Mouse (Mus musculus) embryonic facial prominence, embryonic 10.5 days (tissue): Measurements from ENCODE around the gene Tufm. TPM values are rescaled to one million over a fixed set of nuclear protein-coding genes. Genes with fewer than 3 reads are reported as not detected.

Experiments used
- DNase-seq: peaks from one replicate; pipeline ENCODE4 v3.0.0-alpha.2; 2017; ENCODE audit warnings: low spot score
- H3K27ac ChIP-seq: fragments of 300-500 bp; sonication (generic); replicated peaks from 2 replicates; pipeline ENCODE4 v1.5.1; 2016; ENCODE audit warnings: mild to moderate bottlenecking
- H3K27me3 ChIP-seq: fragments of 300-500 bp; sonication (generic); replicated peaks from 2 replicates; pipeline ENCODE4 v1.6.1; 2016; ENCODE audit warnings: low read depth, mild to moderate bottlenecking; ENCODE audit not compliant: poor library complexity, severe bottlenecking
- H3K36me3 ChIP-seq: fragments of 300-500 bp; sonication (generic); replicated peaks from 2 replicates; pipeline ENCODE4 v1.6.1; 2016; ENCODE audit warnings: mild to moderate bottlenecking, moderate library complexity
- H3K4me1 ChIP-seq: fragments of 300-500 bp; sonication (generic); 2 replicates; pipeline ENCODE4 v1.6.1; 2016
- H3K4me3 ChIP-seq: fragments of 300-500 bp; sonication (generic); 2 replicates; pipeline ENCODE4 v1.5.1; 2016; ENCODE audit warnings: mild to moderate bottlenecking, moderate library complexity
- H3K9me3 ChIP-seq: fragments of 300-500 bp; sonication (generic); 2 replicates; pipeline ENCODE4 v1.6.1; 2016; ENCODE audit warnings: mild to moderate bottlenecking
- WGBS: fragments of 180-500 bp; shearing (Covaris S2); methylation state at CpG from one replicate; pipeline ENCODE4 v1.1.7; 2016; 5-methylcytosine and 5-hydroxymethylcytosine counted together
- polyA plus RNA-seq: library from polyadenylated mRNA; unstranded; fragments of >200 nt; fragmentation: Nextera tagmentation; extraction: Ambion mirVana; gene quantifications from 2 replicates; pipeline ENCODE4 v1.2.1, GENCODE M21; 2016

The Tufm gene
- polyA plus RNA-seq = 169 and 185 TPM in 2 replicates

- Histone ChIP-seq H3K4me3 (peak within 1 kb of the TSS; percentile 81), H3K27me3 (no peaks in the 10 kb centered on the region), H3K36me3 (peaks cover 38% of the 10 kb centered on the region), H3K4me1 (peaks cover 21% of the 10 kb centered on the region), H3K9me3 (no peaks in the 10 kb centered on the region), H3K27ac (peak within 1 kb of the TSS; percentile 82)
- peak; percentile 98 for DNase-seq
- WGBS = under 1% methylated on average over 32 of the region's 32 CpGs
Measured at GRCm38 (mm10) chr7:126487052-126487483, at the start of gene Tufm. Gene Tufm (plus strand): TSS chr7:126487361.

- WGBS = 86% methylated on average over 9 of the region's 9 CpGs
- H3K4me1 ChIP-seq = no peaks in the 10 kb centered on the region
- H3K27ac ChIP-seq = no peak overlapping the region
- H3K4me3 ChIP-seq = no peak overlapping the region
- DNase-seq = no peak
- no peaks in the 10 kb centered on the region for H3K9me3 ChIP-seq
- H3K27me3 ChIP-seq = no peaks in the 10 kb centered on the region
- peaks cover 58% of the 10 kb centered on the region for H3K36me3 ChIP-seq
Measured at GRCm38 (mm10) chr7:126440134-126440533, 47.0 kb upstream of the Tufm start.

GRCm38 (mm10) chr7:126443997-126444396, 43.2 kb upstream of the Tufm start:
- Histone ChIP-seq H3K9me3 (no peaks in the 10 kb centered on the region), H3K27ac (no peak overlapping the region), H3K4me3 (no peak overlapping the region), H3K4me1 (no peaks in the 10 kb centered on the region), H3K27me3 (no peaks in the 10 kb centered on the region), H3K36me3 (peaks cover 81% of the 10 kb centered on the region)
- DNase-seq = no peak
- 93% methylated on average over 10 of the region's 10 CpGs for WGBS

- DNase-seq = no peak
- Histone ChIP-seq H3K4me1 (no peaks in the 10 kb centered on the region), H3K4me3 (no peak overlapping the region), H3K27ac (no peak overlapping the region), H3K27me3 (no peaks in the 10 kb centered on the region), H3K36me3 (peaks cover 81% of the 10 kb centered on the region), H3K9me3 (no peaks in the 10 kb centered on the region)
- WGBS = 89% methylated on average over 9 of the region's 9 CpGs
Measured at GRCm38 (mm10) chr7:126444536-126444935, 42.6 kb upstream of the Tufm start.

- Histone ChIP-seq H3K36me3 (peaks cover 74% of the 10 kb centered on the region), H3K9me3 (no peaks in the 10 kb centered on the region), H3K27ac (no peak overlapping the region), H3K4me1 (no peaks in the 10 kb centered on the region), H3K4me3 (no peak overlapping the region), H3K27me3 (no peaks in the 10 kb centered on the region)
- no peak for DNase-seq
- WGBS = 94% methylated on average over 15 of the region's 15 CpGs
Measured at GRCm38 (mm10) chr7:126445104-126445815, 41.9 kb upstream of the Tufm start.

- H3K4me3 ChIP-seq = no peak overlapping the region
- WGBS = 93% methylated on average over 21 of the region's 21 CpGs
- no peak overlapping the region for H3K27ac ChIP-seq
- H3K4me1 ChIP-seq = no peaks in the 10 kb centered on the region
- no peaks in the 10 kb centered on the region for H3K9me3 ChIP-seq
- no peaks in the 10 kb centered on the region for H3K27me3 ChIP-seq
- DNase-seq = no peak
- peaks cover 71% of the 10 kb centered on the region for H3K36me3 ChIP-seq
Measured at GRCm38 (mm10) chr7:126446217-126446616, 40.9 kb upstream of the Tufm start.

- Histone ChIP-seq H3K27me3 (no peaks in the 10 kb centered on the region), H3K9me3 (no peaks in the 10 kb centered on the region), H3K27ac (no peak overlapping the region), H3K4me1 (no peaks in the 10 kb centered on the region), H3K36me3 (peaks cover 52% of the 10 kb centered on the region), H3K4me3 (no peak overlapping the region)
- WGBS = 93% methylated on average over 19 of the region's 19 CpGs
- no peak for DNase-seq
Measured at GRCm38 (mm10) chr7:126448481-126448880, 38.7 kb upstream of the Tufm start.

- peaks cover 39% of the 10 kb centered on the region for H3K36me3 ChIP-seq
- no peaks in the 10 kb centered on the region for H3K4me1 ChIP-seq
- H3K9me3 ChIP-seq = no peaks in the 10 kb centered on the region
- H3K27ac ChIP-seq = no peak overlapping the region
- WGBS = 92% methylated on average over 18 of the region's 18 CpGs
- no peak for DNase-seq
- no peaks in the 10 kb centered on the region for H3K27me3 ChIP-seq
- H3K4me3 ChIP-seq = no peak overlapping the region
Measured at GRCm38 (mm10) chr7:126449991-126450390, 37.2 kb upstream of the Tufm start.

GRCm38 (mm10) chr7:126450641-126451040, 36.5 kb upstream of the Tufm start:
- 91% methylated on average over 6 of the region's 6 CpGs for WGBS

GRCm38 (mm10) chr7:126452244-126452643, 34.9 kb upstream of the Tufm start:
- DNase-seq = no peak
- H3K4me1 ChIP-seq = no peaks in the 10 kb centered on the region
- peaks cover 17% of the 10 kb centered on the region for H3K36me3 ChIP-seq
- no peaks in the 10 kb centered on the region for H3K9me3 ChIP-seq
- 92% methylated on average over 3 of the region's 3 CpGs for WGBS
- H3K4me3 ChIP-seq = no peak overlapping the region
- H3K27ac ChIP-seq = no peak overlapping the region
- H3K27me3 ChIP-seq = no peaks in the 10 kb centered on the region

More at GRCm38 (mm10) chr7:126450641-126451040, 36.5 kb upstream of the Tufm start:
- DNase-seq = no peak
- Histone ChIP-seq H3K4me3 (no peak overlapping the region), H3K36me3 (peaks cover 33% of the 10 kb centered on the region), H3K27me3 (no peaks in the 10 kb centered on the region), H3K9me3 (no peaks in the 10 kb centered on the region), H3K27ac (no peak overlapping the region), H3K4me1 (no peaks in the 10 kb centered on the region)

- H3K36me3 ChIP-seq = peaks cover under 1% of the 10 kb centered on the region; the same call in 1 of the 2 replicates
- DNase-seq = no peak
- no peak overlapping the region for H3K4me3 ChIP-seq
- no peaks in the 10 kb centered on the region for H3K9me3 ChIP-seq
- H3K27ac ChIP-seq = no peak overlapping the region
- 86% methylated on average over 7 of the region's 7 CpGs for WGBS
- no peaks in the 10 kb centered on the region for H3K27me3 ChIP-seq
- H3K4me1 ChIP-seq = peaks cover 5% of the 10 kb centered on the region
Measured at GRCm38 (mm10) chr7:126453861-126454260, 33.3 kb upstream of the Tufm start.

GRCm38 (mm10) chr7:126455242-126455641, 31.9 kb upstream of the Tufm start:
- Histone ChIP-seq H3K4me3 (no peak overlapping the region), H3K27ac (no peak overlapping the region), H3K27me3 (no peaks in the 10 kb centered on the region), H3K9me3 (no peaks in the 10 kb centered on the region), H3K4me1 (peaks cover 8% of the 10 kb centered on the region), H3K36me3 (no peaks in the 10 kb centered on the region)
- WGBS = 77% methylated on average over 2 of the region's 2 CpGs
- no peak for DNase-seq
